Mouse (Mus musculus) stomach, postnatal 0 days (tissue): ENCODE measurements around the gene Gna12.

Experiments
- CTCF ChIP-seq: IDR thresholded peaks from 2 replicates; pipeline ENCODE4 v1.5.1; 2016; ENCODE audit warnings: antibody characterized with exemption, low read depth, mild to moderate bottlenecking, moderate library complexity
- EP300 ChIP-seq: optimal IDR thresholded peaks from 2 replicates; pipeline ENCODE3; 2016; ENCODE audit warnings: antibody characterized with exemption

- TF ChIP-seq CTCF (no peak), EP300 (no peak)
These were observed 25.8 kb upstream of the Gna12 start for GRCm38 (mm10) chr5:140855909-140856530.
